Mouse (Mus musculus) hindbrain, embryonic 15.5 days (tissue): ENCODE results near the gene Phgr1. TPM values are rescaled to one million over a fixed set of nuclear protein-coding genes. Genes with fewer than 3 reads are reported as not detected.

Experiments used
- ATAC-seq: fragments of 200-750 bp; cut with Nextera tagmentation; 2 replicates; pipeline ENCODE4 v1.8.0; 2017; ENCODE audit warnings: low read depth, moderate number of reproducible peaks, moderate TSS enrichment; ENCODE audit not compliant: low FRiP score
- H3K27ac ChIP-seq: fragments of 300-500 bp; sonication (generic); replicated peaks from 2 replicates; pipeline ENCODE4 v1.5.1; 2015; ENCODE audit warnings: mild to moderate bottlenecking, inconsistent platforms
- H3K27me3 ChIP-seq: fragments of 300-500 bp; sonication (generic); 2 replicates; pipeline ENCODE4 v1.6.1; 2015; ENCODE audit warnings: control low read depth, inconsistent platforms
- H3K36me3 ChIP-seq: fragments of 300-500 bp; sonication (generic); 2 replicates; pipeline ENCODE4 v1.6.1; 2015; ENCODE audit warnings: control low read depth, inconsistent platforms
- H3K4me1 ChIP-seq: fragments of 300-500 bp; sonication (generic); replicated peaks from 2 replicates; pipeline ENCODE4 v1.6.1; 2015; ENCODE audit warnings: control low read depth, inconsistent platforms
- H3K4me2 ChIP-seq: fragments of 300-500 bp; sonication (generic); 2 replicates; pipeline ENCODE4 v1.6.1; 2015; ENCODE audit warnings: moderate library complexity, mild to moderate bottlenecking, inconsistent platforms
- H3K4me3 ChIP-seq: fragments of 300-500 bp; sonication (generic); 2 replicates; pipeline ENCODE4 v1.5.1; 2015; ENCODE audit warnings: mild to moderate bottlenecking, inconsistent platforms
- H3K9ac ChIP-seq: fragments of 300-500 bp; sonication (generic); 2 replicates; pipeline ENCODE4 v1.6.1; 2015; ENCODE audit warnings: inconsistent platforms
- H3K9me3 ChIP-seq: fragments of 300-500 bp; sonication (generic); 2 replicates; pipeline ENCODE4 v1.6.1; 2016; ENCODE audit warnings: control low read depth, inconsistent platforms
- WGBS: fragments of 180-500 bp; shearing (Covaris S2); methylation state at CpG from one replicate; pipeline ENCODE4 v1.1.7; 2015; 5-methylcytosine and 5-hydroxymethylcytosine counted together
- polyA plus RNA-seq: library from polyadenylated mRNA; unstranded; fragments of >200 nt; fragmentation: Nextera tagmentation; extraction: Ambion mirVana; gene quantifications from 2 replicates; pipeline ENCODE4 v1.2.1, GENCODE M21; 2015

The Phgr1 gene
- polyA plus RNA-seq, 1 experiment from 2014 or later, result not detected

- ATAC-seq, result no peak
- 43% methylated on average over 3 of the region's 3 CpGs for WGBS
- Histone ChIP-seq H3K9ac (no peak overlapping the region), H3K9me3 (no peaks in the 10 kb centered on the region), H3K4me3 (no peak overlapping the region), H3K27ac (no peak overlapping the region), H3K4me1 (no peaks in the 10 kb centered on the region), H3K36me3 (no peaks in the 10 kb centered on the region), H3K27me3 (no peaks in the 10 kb centered on the region), H3K4me2 (no peak overlapping the region)
Measured at GRCm38 (mm10) chr2:118805756-118806155, 33.2 kb downstream of the Phgr1 start.

DNA sequence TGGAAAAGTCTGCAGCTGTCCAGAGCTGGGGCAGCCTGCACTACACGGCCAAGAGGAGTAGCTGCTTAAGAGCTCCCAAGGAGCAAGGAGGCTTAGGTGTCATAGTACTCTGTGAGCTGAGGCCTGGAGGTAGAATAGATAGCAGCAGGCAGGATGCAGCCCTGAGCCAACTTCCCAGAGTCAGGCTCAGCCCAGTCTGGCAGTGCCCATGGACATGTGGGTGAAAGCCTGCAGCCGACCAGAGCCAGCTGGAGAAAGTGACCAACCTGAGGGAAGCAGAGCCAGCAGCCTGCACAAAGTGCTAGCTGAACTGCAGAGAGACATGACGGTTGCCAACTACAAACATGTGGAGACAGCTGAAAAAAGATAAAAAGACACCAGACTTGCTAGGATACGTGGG, 34.3 kb downstream of the Phgr1 start:
- Histone ChIP-seq H3K4me1 (no peaks in the 10 kb centered on the region), H3K36me3 (no peaks in the 10 kb centered on the region), H3K27ac (no peak overlapping the region), H3K9me3 (no peaks in the 10 kb centered on the region), H3K4me2 (no peak overlapping the region), H3K4me3 (no peak overlapping the region), H3K27me3 (no peaks in the 10 kb centered on the region), H3K9ac (no peak overlapping the region)
- WGBS, result 73% methylated on average over 4 of the region's 4 CpGs
- ATAC-seq, result no peak

- no peak overlapping the region for H3K27ac ChIP-seq
- no peaks in the 10 kb centered on the region for H3K27me3 ChIP-seq
- H3K9ac ChIP-seq, result no peak overlapping the region
- H3K4me3 ChIP-seq, result no peak overlapping the region
- no peak for ATAC-seq
- H3K4me2 ChIP-seq, result no peak overlapping the region
- 32% methylated on average over 2 of the region's 2 CpGs for WGBS
- H3K4me1 ChIP-seq, result peaks cover 10% of the 10 kb centered on the region
- no peaks in the 10 kb centered on the region for H3K36me3 ChIP-seq
- H3K9me3 ChIP-seq, result no peaks in the 10 kb centered on the region
Measured at GRCm38 (mm10) chr2:118810861-118811260, 38.3 kb downstream of the Phgr1 start.

GRCm38 (mm10) chr2:118812724-118813123, 40.2 kb downstream of the Phgr1 start:
- H3K9ac ChIP-seq, result no peak overlapping the region
- no peaks in the 10 kb centered on the region for H3K9me3 ChIP-seq
- H3K36me3 ChIP-seq, result no peaks in the 10 kb centered on the region
- H3K4me1 ChIP-seq, result peaks cover 10% of the 10 kb centered on the region
- H3K27me3 ChIP-seq, result no peaks in the 10 kb centered on the region
- no peak overlapping the region for H3K27ac ChIP-seq
- no peak for ATAC-seq
- 56% methylated on average over 1 of the region's 1 CpGs for WGBS
- H3K4me3 ChIP-seq, result no peak overlapping the region
- no peak overlapping the region for H3K4me2 ChIP-seq

GRCm38 (mm10) chr2:118813981-118814836, 41.6 kb downstream of the Phgr1 start, which contains the start of gene Knstrn:
Gene Knstrn, plus strand, starts transcription at chr2:118814003.
- WGBS, result 2% methylated on average over 49 of the region's 49 CpGs
- H3K9ac ChIP-seq, result peak within 1 kb of the TSS; percentile 37
- peak; percentile 96 for ATAC-seq

DNA sequence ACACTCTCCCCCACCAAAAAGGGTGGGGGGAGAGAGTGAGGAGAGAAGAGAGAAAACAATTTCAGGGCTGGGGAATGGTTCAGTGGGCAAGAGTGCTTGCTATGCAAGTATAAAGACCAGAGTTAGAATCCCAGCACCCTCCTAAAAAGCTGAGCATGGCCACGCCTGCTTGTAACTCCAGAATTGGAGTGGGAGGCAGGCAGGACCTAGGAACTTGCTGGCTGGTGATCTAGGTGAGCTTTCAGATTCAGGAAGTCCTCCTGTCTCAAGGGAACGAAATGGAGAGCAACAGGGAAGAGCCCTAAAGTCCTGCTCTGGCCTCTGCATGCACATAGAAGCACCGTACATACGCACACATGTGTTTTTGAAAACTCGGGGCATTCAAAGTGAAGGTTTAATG, 50.2 kb downstream of the Phgr1 start:
- Histone ChIP-seq H3K4me1 (no peaks in the 10 kb centered on the region), H3K36me3 (no peaks in the 10 kb centered on the region), H3K9ac (no peak overlapping the region), H3K4me2 (no peak overlapping the region), H3K27me3 (no peaks in the 10 kb centered on the region), H3K27ac (no peak overlapping the region), H3K9me3 (no peaks in the 10 kb centered on the region), H3K4me3 (no peak overlapping the region)
- WGBS, result 94% methylated on average over 5 of the region's 5 CpGs
- ATAC-seq, result no peak

More at GRCm38 (mm10) chr2:118813981-118814836, 41.6 kb downstream of the Phgr1 start, which contains the start of gene Knstrn:
- H3K9me3 ChIP-seq, result no peaks in the 10 kb centered on the region
- H3K36me3 ChIP-seq, result no peaks in the 10 kb centered on the region
- H3K4me2 ChIP-seq, result peak within 1 kb of the TSS; percentile 90
- peak within 1 kb of the TSS; percentile 61 for H3K4me3 ChIP-seq
- no peaks in the 10 kb centered on the region for H3K27me3 ChIP-seq
- H3K4me1 ChIP-seq, result peaks cover 10% of the 10 kb centered on the region
- no peak within 1 kb of the TSS for H3K27ac ChIP-seq

- Histone ChIP-seq H3K4me2 (no peak overlapping the region), H3K4me1 (no peaks in the 10 kb centered on the region), H3K36me3 (no peaks in the 10 kb centered on the region), H3K4me3 (no peak overlapping the region), H3K9me3 (no peaks in the 10 kb centered on the region), H3K27me3 (no peaks in the 10 kb centered on the region), H3K9ac (no peak overlapping the region), H3K27ac (no peak overlapping the region)
- WGBS, result 98% methylated on average over 4 of the region's 4 CpGs
- ATAC-seq, result no peak
Measured at GRCm38 (mm10) chr2:118824396-118824795, 51.8 kb downstream of the Phgr1 start.

Other genes starting within 250 kb of the Phgr1 start
- 1.7 and 3.1 TPM in 2 replicates for gene Bmf, start 223.1 kb upstream of the Phgr1 start, polyA plus RNA-seq
- 15.3 and 19.0 TPM in 2 replicates for gene Bub1b, start 174.6 kb upstream of the Phgr1 start, polyA plus RNA-seq
- gene Pak6, start 109.5 kb upstream of the Phgr1 start, polyA plus RNA-seq, result 46.9 and 48.6 TPM in 2 replicates
- gene Ankrd63, start 68.8 kb upstream of the Phgr1 start, polyA plus RNA-seq, result 0.05 TPM in 1 of 2 replicates, not detected in the other
- gene Plcb2, start 44.3 kb upstream of the Phgr1 start, polyA plus RNA-seq, result 0.80 and 0.96 TPM in 2 replicates
- 18.9 and 20.6 TPM in 2 replicates for gene Inafm2, start 27.0 kb upstream of the Phgr1 start, polyA plus RNA-seq
- gene Ccdc9b, start 10.1 kb upstream of the Phgr1 start, polyA plus RNA-seq, result 1.0 and 1.5 TPM in 2 replicates
- 71.6 and 73.5 TPM in 2 replicates for gene Disp2, start 7.0 kb downstream of the Phgr1 start, polyA plus RNA-seq
- 23.0 and 35.1 TPM in 2 replicates for gene Knstrn, start 41.2 kb downstream of the Phgr1 start, polyA plus RNA-seq
- gene Ivd, start 89.2 kb downstream of the Phgr1 start, polyA plus RNA-seq, result 45.4 and 51.8 TPM in 2 replicates
- gene Bahd1, start 127.6 kb downstream of the Phgr1 start, polyA plus RNA-seq, result 8.0 and 8.9 TPM in 2 replicates
- gene Chst14, start 153.7 kb downstream of the Phgr1 start, polyA plus RNA-seq, result 6.2 and 6.9 TPM in 2 replicates